Mouse (Mus musculus) adipocyte (in vitro differentiated cells): Measurements from ENCODE around the gene Fry.

Experiments used
- DNase-seq: peaks from one replicate; pipeline ENCODE4 v3.0.0-alpha.2; 2016; ENCODE audit warnings: low spot score

Fry gene

GRCm38 (mm10) chr5:150340944-150341343 is 222.5 kb downstream of the Fry start:
- no peak for DNase-seq

- DNase-seq = no peak
Measured at GRCm38 (mm10) chr5:150342139-150342538, 223.7 kb downstream of the Fry start.

GRCm38 (mm10) chr5:150345946-150346345 is 227.5 kb downstream of the Fry start:
- DNase-seq = no peak

GRCm38 (mm10) chr5:150346378-150346777 is 227.9 kb downstream of the Fry start:
- no peak for DNase-seq

- no peak for DNase-seq
Measured at GRCm38 (mm10) chr5:150347845-150348244, 229.4 kb downstream of the Fry start.

- DNase-seq = no peak
Measured at GRCm38 (mm10) chr5:150348302-150348701, 229.9 kb downstream of the Fry start.

GRCm38 (mm10) chr5:150351191-150351590 is 232.7 kb downstream of the Fry start:
- no peak for DNase-seq

- DNase-seq = no peak
Measured at GRCm38 (mm10) chr5:150358671-150359070, 240.2 kb downstream of the Fry start.

GRCm38 (mm10) chr5:150362241-150362640 is 243.8 kb downstream of the Fry start:
- DNase-seq = no peak

DNA sequence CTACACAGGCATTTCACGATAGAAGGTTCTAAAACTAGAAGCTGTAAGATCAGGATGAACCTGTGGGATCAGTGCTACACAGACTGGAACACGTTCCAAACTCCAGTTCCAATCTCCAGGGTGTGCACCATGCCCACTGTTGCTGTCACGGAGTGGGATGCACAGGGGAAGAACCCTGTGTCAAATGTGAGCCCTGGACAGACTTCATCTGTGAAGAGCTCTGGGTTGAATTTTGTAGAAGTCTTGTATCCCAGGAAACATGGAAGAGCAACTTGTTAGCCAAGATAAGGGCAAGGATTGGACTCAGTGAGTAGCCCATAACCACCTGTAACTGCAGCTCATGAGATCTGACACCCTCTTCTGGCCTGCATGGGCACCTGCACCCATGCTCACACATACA is 246.2 kb downstream of the Fry start:
- DNase-seq = no peak

GRCm38 (mm10) chr5:150367027-150367426 is 248.6 kb downstream of the Fry start:
- no peak for DNase-seq

- DNase-seq = no peak
Measured at GRCm38 (mm10) chr5:150370291-150370690, 251.8 kb downstream of the Fry start.

DNA sequence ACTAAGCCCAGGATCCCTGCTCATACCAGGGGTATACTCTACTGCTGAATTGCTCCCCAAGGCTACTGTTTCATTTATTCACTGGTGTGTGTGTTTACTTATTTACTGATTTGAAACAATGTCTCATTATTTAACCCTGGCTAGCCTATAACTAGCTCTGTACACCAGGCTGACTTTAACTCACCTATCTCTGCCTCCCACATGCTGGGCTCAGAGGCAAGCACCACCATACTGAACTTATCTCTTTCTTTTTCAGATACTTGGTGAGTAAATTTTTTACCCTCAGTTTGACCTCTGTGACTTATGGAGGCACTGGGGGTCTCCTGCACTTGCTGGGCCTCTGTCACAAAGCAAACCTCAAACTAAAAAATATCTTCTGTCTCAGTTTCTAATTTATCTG is 252.4 kb downstream of the Fry start:
- DNase-seq = no peak

- DNase-seq = no peak
Measured at GRCm38 (mm10) chr5:150372956-150373355, 254.5 kb downstream of the Fry start.

GRCm38 (mm10) chr5:150374778-150375559 is 256.5 kb downstream of the Fry start:
- DNase-seq = no peak

- DNase-seq = no peak
Measured at GRCm38 (mm10) chr5:150378586-150378985, 260.1 kb downstream of the Fry start.

GRCm38 (mm10) chr5:150380767-150381166 is 262.3 kb downstream of the Fry start:
- no peak for DNase-seq

DNA sequence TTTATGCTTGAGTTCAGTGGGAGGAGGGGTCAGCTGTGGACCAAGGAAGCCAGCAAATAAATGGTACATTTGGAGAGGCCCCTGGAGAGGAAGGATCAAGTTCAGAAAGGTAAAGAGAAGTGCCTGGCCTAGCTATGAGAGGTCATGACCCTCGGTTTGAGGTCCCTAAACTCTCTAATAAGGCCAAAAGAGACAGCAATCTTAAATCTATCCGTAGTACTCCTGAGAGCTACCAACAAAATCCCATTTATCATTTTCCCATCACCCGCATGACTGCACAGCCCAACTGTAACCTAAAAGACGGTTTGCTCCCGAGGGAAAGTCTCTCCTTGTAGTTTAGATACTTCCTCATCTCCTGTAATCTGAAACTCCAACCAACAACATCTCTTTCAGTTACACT is 264.0 kb downstream of the Fry start:
- DNase-seq = no peak

- DNase-seq = no peak
Measured at GRCm38 (mm10) chr5:150384272-150385215, 266.1 kb downstream of the Fry start.

GRCm38 (mm10) chr5:150385224-150385623 is 266.8 kb downstream of the Fry start:
- no peak for DNase-seq

- no peak for DNase-seq
Measured at GRCm38 (mm10) chr5:150388623-150389022, 270.2 kb downstream of the Fry start.

DNA sequence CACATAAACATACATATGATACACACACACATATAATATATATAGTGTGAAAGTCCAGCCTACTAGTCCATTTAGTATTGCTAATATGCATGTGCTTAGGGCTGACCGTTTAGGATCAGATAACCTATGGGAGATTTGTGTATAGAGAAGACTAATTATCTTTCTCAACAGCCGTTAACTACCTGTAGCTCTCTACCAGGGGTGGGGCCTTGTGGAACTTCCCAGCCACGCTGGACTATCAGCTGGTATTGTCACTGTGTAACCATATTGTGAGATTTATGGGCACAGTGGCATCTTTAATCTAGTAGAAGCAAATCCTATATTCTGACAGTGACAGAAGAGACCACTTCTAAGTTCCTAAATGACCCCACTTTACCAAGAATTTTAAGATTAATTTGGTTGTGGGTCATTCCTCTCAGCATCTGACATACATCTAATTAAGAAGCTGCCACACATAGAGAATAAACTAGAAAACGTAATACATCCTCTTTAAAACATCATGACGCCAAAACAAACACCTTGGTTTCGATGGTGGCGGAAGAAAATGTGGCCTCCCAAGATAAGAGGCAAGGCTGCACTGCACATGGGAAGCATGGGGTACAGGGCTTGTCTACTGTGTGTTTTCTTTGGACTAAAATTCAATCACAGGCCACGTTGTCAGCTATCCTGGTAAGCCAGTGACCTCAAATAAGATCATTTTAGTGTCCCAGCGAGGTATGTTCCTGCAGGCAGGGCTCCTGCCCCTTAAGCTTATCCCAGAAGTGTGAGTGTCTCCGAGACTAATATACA is 271.3 kb downstream of the Fry start:
- DNase-seq = no peak
